In the genomic region with DNA sequence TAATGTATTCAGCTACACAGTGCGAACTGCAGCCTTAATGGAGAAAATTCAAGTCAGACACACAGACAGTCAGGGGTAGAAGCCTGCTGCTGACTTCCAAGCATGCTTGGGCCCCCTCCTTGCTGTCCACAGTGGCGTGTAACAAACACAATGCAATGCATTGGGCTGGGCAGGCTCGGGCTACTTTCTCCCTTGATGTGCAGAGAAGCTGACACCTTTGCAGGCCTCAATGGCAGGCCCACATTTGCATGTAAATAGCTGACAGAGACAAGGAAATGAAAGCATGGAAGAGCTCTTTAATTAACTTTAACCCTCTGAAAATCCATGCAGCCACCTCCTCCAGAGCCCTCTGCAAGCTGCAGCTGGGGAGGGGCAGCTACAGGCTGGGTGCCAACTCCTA, we compare ENCODE assay signal across 19 mouse cellular contexts.
DNase-seq lines count a peak whose midpoint lies in the region; ATAC-seq lines count a peak whose summit lies in the region.
"Had no signal": no experiment of that assay in that cellular context is flagged by ENCODE, and none has a peak within 500 bp of the region (broad histone marks: within the 10 kb centered on the region; RNA-seq: fewer than 3 reads in every experiment).

No protein-coding gene starts in this region.

- H3K4me3 ChIP-seq in neural tube, embryonic 13.5 days = no peak overlapping the region
- H3K4me3 ChIP-seq in forebrain, embryonic 12.5 days (replicated peaks) = no peak overlapping the region
- H3K4me3 ChIP-seq in hindbrain, embryonic 15.5 days = no peak overlapping the region
- H3K4me3 ChIP-seq in neural tube, embryonic 15.5 days (replicated peaks) = no peak overlapping the region
- H3K4me3 ChIP-seq: embryonic facial prominence, embryonic 15.5 days; layer of hippocampus, adult 2 months; liver, embryonic 15.5 days; myocyte had no signal

- ATAC-seq in neural tube, embryonic 13.5 days (ENCODE audit: low read depth) = 0 out of 2 replicates have a peak, but pooled peaks have one; percentile 15
- peak; percentile 34; the same call in 1 of the 2 replicates for ATAC-seq in forebrain, embryonic 12.5 days (ENCODE audit: low FRiP score)
- ATAC-seq in hindbrain, embryonic 15.5 days (ENCODE audit: low FRiP score, low read depth) = no peak
- no peak for ATAC-seq in neural tube, embryonic 15.5 days (ENCODE audit: low FRiP score)
- ATAC-seq in frontal cortex, adult (ENCODE audit: low TSS enrichment) = no peak

- peak overlapping the region; percentile 74 for H3K27ac ChIP-seq in neural tube, embryonic 13.5 days (replicated peaks)
- peak overlapping the region; percentile 53 for H3K27ac ChIP-seq in forebrain, embryonic 12.5 days
- peak overlapping the region; percentile 1 for H3K27ac ChIP-seq in hindbrain, embryonic 15.5 days (replicated peaks)
- peak overlapping the region; percentile 43; the same call in 1 of the 2 replicates for H3K27ac ChIP-seq in neural tube, embryonic 15.5 days (replicated peaks)
- H3K27ac ChIP-seq: embryonic facial prominence, embryonic 15.5 days; layer of hippocampus, adult 2 months; liver, embryonic 15.5 days; stomach, postnatal 0 days had no signal

- H3K9me3 ChIP-seq in neural tube, embryonic 13.5 days = no peaks in the 10 kb centered on the region
- H3K9me3 ChIP-seq in forebrain, embryonic 12.5 days = no peaks in the 10 kb centered on the region
- no peaks in the 10 kb centered on the region for H3K9me3 ChIP-seq in hindbrain, embryonic 15.5 days
- no peaks in the 10 kb centered on the region for H3K9me3 ChIP-seq in neural tube, embryonic 15.5 days (replicated peaks)
- H3K9me3 ChIP-seq: embryonic facial prominence, embryonic 15.5 days; liver, embryonic 15.5 days had no signal

- DNase-seq in neural tube, embryonic 10.5 days (ENCODE audit: extremely low spot score, low spot score) = no peak
- no peak for DNase-seq in layer of hippocampus, adult 8-10 months (ENCODE audit: low spot score in 2 of 2)
- no peak for DNase-seq in thymus, adult 18-20 months
- DNase-seq: adrenal gland, adult 8-10 months; cerebellum, adult 2 months; heart, adult 18-20 months; heart, postnatal 4 days; kidney, postnatal 10 days; thymus, postnatal 4 days had no signal

- peaks cover 53% of the 10 kb centered on the region for H3K4me1 ChIP-seq in neural tube, embryonic 13.5 days (replicated peaks)
- H3K4me1 ChIP-seq in forebrain, embryonic 12.5 days = peaks cover 39% of the 10 kb centered on the region
- H3K4me1 ChIP-seq in hindbrain, embryonic 15.5 days (replicated peaks) = peaks cover 44% of the 10 kb centered on the region
- peaks cover 48% of the 10 kb centered on the region for H3K4me1 ChIP-seq in neural tube, embryonic 15.5 days
- H3K4me1 ChIP-seq: liver, embryonic 15.5 days had no signal

- no peaks in the 10 kb centered on the region for H3K36me3 ChIP-seq in neural tube, embryonic 13.5 days
- H3K36me3 ChIP-seq in forebrain, embryonic 12.5 days (replicated peaks) = no peaks in the 10 kb centered on the region
- no peaks in the 10 kb centered on the region for H3K36me3 ChIP-seq in hindbrain, embryonic 15.5 days
- H3K36me3 ChIP-seq in neural tube, embryonic 15.5 days = no peaks in the 10 kb centered on the region
- H3K36me3 ChIP-seq: embryonic facial prominence, embryonic 15.5 days; liver, embryonic 15.5 days had no signal

- H3K4me2 ChIP-seq in neural tube, embryonic 13.5 days = no peak overlapping the region
- no peak overlapping the region for H3K4me2 ChIP-seq in forebrain, embryonic 12.5 days
- no peak overlapping the region for H3K4me2 ChIP-seq in hindbrain, embryonic 15.5 days
- no peak overlapping the region for H3K4me2 ChIP-seq in neural tube, embryonic 15.5 days
- H3K4me2 ChIP-seq: embryonic facial prominence, embryonic 15.5 days; liver, embryonic 15.5 days had no signal

- no peaks in the 10 kb centered on the region for H3K27me3 ChIP-seq in neural tube, embryonic 13.5 days
- H3K27me3 ChIP-seq in forebrain, embryonic 12.5 days = no peaks in the 10 kb centered on the region
- H3K27me3 ChIP-seq in hindbrain, embryonic 15.5 days = no peaks in the 10 kb centered on the region
- H3K27me3 ChIP-seq in neural tube, embryonic 15.5 days (replicated peaks) = no peaks in the 10 kb centered on the region
- H3K27me3 ChIP-seq: embryonic facial prominence, embryonic 15.5 days; liver, embryonic 15.5 days had no signal

- 17% methylated on average over 3 of the region's 3 CpGs for WGBS in neural tube, embryonic 13.5 days
- 6% methylated on average over 3 of the region's 3 CpGs for WGBS in forebrain, embryonic 12.5 days
- WGBS in hindbrain, embryonic 15.5 days = 18% methylated on average over 3 of the region's 3 CpGs
- WGBS in neural tube, embryonic 15.5 days = 17% methylated on average over 3 of the region's 3 CpGs

- no peak overlapping the region for H3K9ac ChIP-seq in neural tube, embryonic 13.5 days
- no peak overlapping the region for H3K9ac ChIP-seq in forebrain, embryonic 12.5 days
- no peak overlapping the region for H3K9ac ChIP-seq in hindbrain, embryonic 15.5 days
- H3K9ac ChIP-seq in neural tube, embryonic 15.5 days (replicated peaks) = no peak overlapping the region
- H3K9ac ChIP-seq: embryonic facial prominence, embryonic 15.5 days; liver, embryonic 15.5 days had no signal

Comparison
In these comparisons a context has a peak if more than half of its experiments do, and no peak if none do; other contexts are left out.
1. ATAC-seq: peak in neural tube, embryonic 13.5 days (single experiment) and forebrain, embryonic 12.5 days (single experiment); none in hindbrain, embryonic 15.5 days (single experiment), neural tube, embryonic 15.5 days (single experiment) and frontal cortex, adult (single experiment).
2. H3K27ac ChIP-seq: peak in every context shown above with its lines; median percentile 74 in neural tube, embryonic 13.5 days; 53 in forebrain, embryonic 12.5 days; 43 in neural tube, embryonic 15.5 days; 1 in hindbrain, embryonic 15.5 days.